Mouse (Mus musculus): ENCODE measurements at regions not wholly inside any gene's neighbourhood (a gene's known extent, or its start where the extent isn't known, plus 50 kb on each side); places are given as distances from the start of the nearest gene placed in this dataset.
A peak's percentile ranks its signal among the peaks of the same experiment; 100 is the strongest.

- ATAC-seq (replicated peaks; ENCODE audit: insufficient number of reproducible peaks, low FRiP score, low TSS enrichment, poor library complexity, severe bottlenecking), result peak; percentile 90
Measured at GRCm38 (mm10) chr15:67048621-67049020, 547.9 kb upstream of the Lrrc6 start.

GRCm38 (mm10) chr15:67048148-67048547 is 547.4 kb upstream of the Lrrc6 start:
- peak; percentile 24; the same call in 1 of the 2 replicates for ATAC-seq (replicated peaks; ENCODE audit: insufficient number of reproducible peaks, low FRiP score, low TSS enrichment, poor library complexity, severe bottlenecking)

GRCm38 (mm10) chr15:67045920-67046804 is 545.5 kb upstream of the Lrrc6 start:
- no peak for ATAC-seq (replicated peaks; ENCODE audit: insufficient number of reproducible peaks, low FRiP score, low TSS enrichment, poor library complexity, severe bottlenecking)

- no peak for ATAC-seq (replicated peaks; ENCODE audit: insufficient number of reproducible peaks, low FRiP score, low TSS enrichment, poor library complexity, severe bottlenecking)
Measured at GRCm38 (mm10) chr15:67045329-67045728, 544.6 kb upstream of the Lrrc6 start.

- ATAC-seq (replicated peaks; ENCODE audit: insufficient number of reproducible peaks, low FRiP score, low TSS enrichment, poor library complexity, severe bottlenecking), result no peak
Measured at GRCm38 (mm10) chr15:67044806-67045205, 544.1 kb upstream of the Lrrc6 start.

- ATAC-seq (replicated peaks; ENCODE audit: insufficient number of reproducible peaks, low FRiP score, low TSS enrichment, poor library complexity, severe bottlenecking), result 0 out of 2 replicates have a peak, but pooled peaks have one; percentile 48
Measured at GRCm38 (mm10) chr15:67042131-67042530, 541.4 kb upstream of the Lrrc6 start.

- ATAC-seq (replicated peaks; ENCODE audit: insufficient number of reproducible peaks, low FRiP score, low TSS enrichment, poor library complexity, severe bottlenecking), result no peak
Measured at GRCm38 (mm10) chr15:67040229-67040628, 539.5 kb upstream of the Lrrc6 start.

GRCm38 (mm10) chr15:67039421-67039907 is 538.8 kb upstream of the Lrrc6 start:
- ATAC-seq (replicated peaks; ENCODE audit: insufficient number of reproducible peaks, low FRiP score, low TSS enrichment, poor library complexity, severe bottlenecking), result peak; percentile 72

- ATAC-seq (replicated peaks; ENCODE audit: insufficient number of reproducible peaks, low FRiP score, low TSS enrichment, poor library complexity, severe bottlenecking), result no peak
Measured at GRCm38 (mm10) chr15:67037647-67038046, 536.9 kb upstream of the Lrrc6 start.

GRCm38 (mm10) chr15:67036341-67036740 is 535.6 kb upstream of the Lrrc6 start:
- ATAC-seq (replicated peaks; ENCODE audit: insufficient number of reproducible peaks, low FRiP score, low TSS enrichment, poor library complexity, severe bottlenecking), result no peak

GRCm38 (mm10) chr15:67033936-67034335 is 533.2 kb upstream of the Lrrc6 start:
- no peak for ATAC-seq (replicated peaks; ENCODE audit: insufficient number of reproducible peaks, low FRiP score, low TSS enrichment, poor library complexity, severe bottlenecking)

- peak; percentile 79 for ATAC-seq (replicated peaks; ENCODE audit: insufficient number of reproducible peaks, low FRiP score, low TSS enrichment, poor library complexity, severe bottlenecking)
Measured at GRCm38 (mm10) chr15:67031866-67032526, 531.3 kb upstream of the Lrrc6 start.

GRCm38 (mm10) chr15:67030975-67031374 is 530.3 kb upstream of the Lrrc6 start:
- no peak for ATAC-seq (replicated peaks; ENCODE audit: insufficient number of reproducible peaks, low FRiP score, low TSS enrichment, poor library complexity, severe bottlenecking)

- ATAC-seq (replicated peaks; ENCODE audit: insufficient number of reproducible peaks, low FRiP score, low TSS enrichment, poor library complexity, severe bottlenecking), result no peak
Measured at GRCm38 (mm10) chr15:67028161-67028560, 527.5 kb upstream of the Lrrc6 start.

- no peak for ATAC-seq (replicated peaks; ENCODE audit: insufficient number of reproducible peaks, low FRiP score, low TSS enrichment, poor library complexity, severe bottlenecking)
Measured at GRCm38 (mm10) chr15:67027751-67028150, 527.0 kb upstream of the Lrrc6 start.

- ATAC-seq (replicated peaks; ENCODE audit: insufficient number of reproducible peaks, low FRiP score, low TSS enrichment, poor library complexity, severe bottlenecking), result no peak
Measured at GRCm38 (mm10) chr15:67025746-67026145, 525.0 kb upstream of the Lrrc6 start.

GRCm38 (mm10) chr15:67024386-67024785 is 523.7 kb upstream of the Lrrc6 start:
- ATAC-seq (replicated peaks; ENCODE audit: insufficient number of reproducible peaks, low FRiP score, low TSS enrichment, poor library complexity, severe bottlenecking), result no peak

- no peak for ATAC-seq (replicated peaks; ENCODE audit: insufficient number of reproducible peaks, low FRiP score, low TSS enrichment, poor library complexity, severe bottlenecking)
Measured at GRCm38 (mm10) chr15:67023081-67023480, 522.4 kb upstream of the Lrrc6 start.

GRCm38 (mm10) chr15:67021391-67021790 is 520.7 kb upstream of the Lrrc6 start:
- no peak for ATAC-seq (replicated peaks; ENCODE audit: insufficient number of reproducible peaks, low FRiP score, low TSS enrichment, poor library complexity, severe bottlenecking)

- no peak for ATAC-seq (replicated peaks; ENCODE audit: insufficient number of reproducible peaks, low FRiP score, low TSS enrichment, poor library complexity, severe bottlenecking)
Measured at GRCm38 (mm10) chr15:67019891-67020290, 519.2 kb upstream of the Lrrc6 start.
